Mouse (Mus musculus): ENCODE data around the gene Dis3l2. TPM values are rescaled to one million over a fixed set of nuclear protein-coding genes. Genes with fewer than 3 reads are reported as not detected.

The Dis3l2 gene
- polyA plus RNA-seq, 1 experiment from 2014 or later: 37.7 TPM

DNA sequence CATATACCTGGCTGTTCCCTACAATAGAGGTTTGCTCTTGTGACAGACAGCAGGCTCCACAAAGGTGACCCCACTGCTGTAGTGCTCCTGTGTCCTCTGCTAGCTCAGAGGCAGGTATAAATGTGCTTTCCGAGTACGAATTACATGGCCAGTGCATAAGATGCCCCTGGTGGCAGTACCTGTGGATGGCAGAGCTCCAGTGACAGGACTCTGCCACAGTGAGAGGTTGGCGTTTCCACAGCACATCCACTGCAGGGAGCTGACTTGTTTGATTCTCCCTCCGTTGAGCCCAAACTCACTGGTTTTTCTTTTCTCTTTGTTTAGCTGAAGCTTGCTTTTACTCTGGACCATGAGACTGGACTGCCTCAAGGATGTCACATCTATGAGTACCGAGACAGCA lies 317.1 kb downstream of the Dis3l2 start:
- Histone ChIP-seq H3K9me3 (ENCODE audit: control insufficient read depth, low read length) (no peaks in the 10 kb centered on the region), H3K4me3 (ENCODE audit: low read depth, low read length) (no peak overlapping the region), H3K27ac (ENCODE audit: low read depth, low read length) (no peak overlapping the region), H3K4me2 (ENCODE audit: low read depth) (no peak overlapping the region), H3K27me3 (ENCODE audit: control insufficient read depth, insufficient read depth, low read length) (no peaks in the 10 kb centered on the region), H3K9ac (ENCODE audit: low read length) (no peak overlapping the region), H3K4me1 (ENCODE audit: control insufficient read depth, insufficient read depth, low read length) (no peaks in the 10 kb centered on the region), H3K36me3 (ENCODE audit: control insufficient read depth, insufficient read depth, low read length) (no peaks in the 10 kb centered on the region)
- DNase-seq (ENCODE audit: low spot score) (no peak), ATAC-seq (ENCODE audit: insufficient read depth, low FRiP score, low TSS enrichment) (no peak)
- WGBS: 87% methylated on average over 5 of the region's 5 CpGs

DNA sequence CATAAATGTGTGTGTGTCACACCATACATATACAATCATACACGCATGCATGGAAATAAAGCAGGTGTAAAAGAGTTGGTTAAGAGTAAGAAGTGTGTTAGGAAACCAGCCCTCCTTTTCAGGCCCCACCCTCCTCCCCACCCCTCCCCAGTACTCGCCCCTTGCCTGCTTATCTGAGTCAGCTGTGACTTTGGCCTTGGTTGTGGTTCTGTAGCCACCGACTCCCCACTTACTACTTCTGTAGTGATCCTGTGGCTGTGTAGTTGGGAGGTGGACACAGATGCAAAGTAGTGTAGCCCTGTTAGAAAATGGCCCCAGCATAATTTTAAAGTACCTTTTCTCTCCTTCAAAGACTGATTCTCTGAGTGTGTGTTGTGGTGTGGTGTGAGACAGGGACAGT lies 318.0 kb downstream of the Dis3l2 start:
- Histone ChIP-seq H3K9me3 (ENCODE audit: control insufficient read depth, low read length) (no peaks in the 10 kb centered on the region), H3K4me1 (ENCODE audit: control insufficient read depth, insufficient read depth, low read length) (no peaks in the 10 kb centered on the region), H3K4me3 (ENCODE audit: low read depth, low read length) (no peak overlapping the region), H3K27ac (ENCODE audit: low read depth, low read length) (no peak overlapping the region), H3K36me3 (ENCODE audit: control insufficient read depth, insufficient read depth, low read length) (no peaks in the 10 kb centered on the region), H3K27me3 (ENCODE audit: control insufficient read depth, insufficient read depth, low read length) (no peaks in the 10 kb centered on the region), H3K9ac (ENCODE audit: low read length) (no peak overlapping the region), H3K4me2 (ENCODE audit: low read depth) (no peak overlapping the region)
- no peak for ATAC-seq (ENCODE audit: insufficient read depth, low FRiP score, low TSS enrichment)
- WGBS: 98% methylated on average over 3 of the region's 3 CpGs
- no peak for DNase-seq (ENCODE audit: low spot score)

DNA sequence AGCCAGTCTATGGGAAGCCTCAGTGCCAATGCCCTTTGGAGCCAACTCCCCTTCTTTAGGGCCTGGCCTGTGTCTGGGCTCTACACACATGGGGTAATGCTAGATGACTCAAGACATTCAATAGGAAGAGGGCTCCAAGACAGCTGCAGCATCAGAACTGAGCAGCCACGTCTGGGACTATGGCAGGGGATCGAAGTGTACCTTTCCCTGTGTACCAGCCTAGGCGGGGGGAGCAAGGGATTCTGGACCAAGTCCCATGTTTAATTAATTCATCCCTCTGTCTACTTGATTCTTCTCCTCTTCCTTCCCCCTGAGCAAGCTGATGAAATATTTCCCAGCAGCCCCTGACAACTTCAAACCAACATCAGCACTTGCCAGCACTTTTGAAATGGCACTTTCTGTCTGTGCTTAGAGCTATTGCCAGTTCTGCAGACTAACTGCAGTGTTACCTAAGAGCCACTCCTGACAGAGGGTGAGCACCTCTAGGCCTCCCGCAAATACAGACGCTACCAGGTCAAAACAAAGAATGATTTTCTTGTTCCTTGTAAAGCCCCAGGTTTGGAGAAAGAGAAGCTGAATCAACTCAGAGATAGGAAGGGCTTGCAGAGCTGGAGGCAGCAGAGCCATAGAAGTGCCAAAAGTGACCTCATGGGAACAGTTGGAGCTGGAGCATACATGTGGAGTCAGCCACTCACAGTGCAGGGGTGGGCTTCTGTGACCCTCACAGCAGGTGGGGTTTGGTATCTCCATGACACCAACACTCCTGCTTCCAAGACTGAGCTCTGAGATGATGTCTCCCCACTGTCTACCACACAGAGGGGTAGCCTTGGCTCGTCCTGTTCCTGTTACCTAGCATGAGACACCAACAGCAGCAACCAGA lies 319.9 kb downstream of the Dis3l2 start:
- Histone ChIP-seq H3K27me3 (ENCODE audit: control insufficient read depth, insufficient read depth, low read length) (no peaks in the 10 kb centered on the region), H3K4me2 (ENCODE audit: low read depth) (no peak overlapping the region), H3K36me3 (ENCODE audit: control insufficient read depth, insufficient read depth, low read length) (no peaks in the 10 kb centered on the region), H3K4me3 (ENCODE audit: low read depth, low read length) (no peak overlapping the region), H3K4me1 (ENCODE audit: control insufficient read depth, insufficient read depth, low read length) (no peaks in the 10 kb centered on the region), H3K9ac (ENCODE audit: low read length) (no peak overlapping the region), H3K27ac (ENCODE audit: low read depth, low read length) (no peak overlapping the region), H3K9me3 (ENCODE audit: control insufficient read depth, low read length) (no peaks in the 10 kb centered on the region)
- 86% methylated on average over 6 of the region's 6 CpGs for WGBS
- ATAC-seq (ENCODE audit: insufficient read depth, low FRiP score, low TSS enrichment): no peak
- no peak for DNase-seq (ENCODE audit: low spot score)

GRCm38 (mm10) chr1:87025021-87025420 lies 321.4 kb downstream of the Dis3l2 start:
- no peak overlapping the region for H3K27ac ChIP-seq (ENCODE audit: low read depth, low read length)
- H3K36me3 ChIP-seq (ENCODE audit: control insufficient read depth, insufficient read depth, low read length): no peaks in the 10 kb centered on the region
- H3K9ac ChIP-seq (ENCODE audit: low read length): no peak overlapping the region
- H3K27me3 ChIP-seq (ENCODE audit: control insufficient read depth, insufficient read depth, low read length): no peaks in the 10 kb centered on the region
- no peak for ATAC-seq (ENCODE audit: insufficient read depth, low FRiP score, low TSS enrichment)
- no peak for DNase-seq (ENCODE audit: low spot score)
- no peaks in the 10 kb centered on the region for H3K4me1 ChIP-seq (ENCODE audit: control insufficient read depth, insufficient read depth, low read length)
- 94% methylated on average over 1 of the region's 1 CpGs for WGBS
- no peak overlapping the region for H3K4me2 ChIP-seq (ENCODE audit: low read depth)
- H3K9me3 ChIP-seq (ENCODE audit: control insufficient read depth, low read length): no peaks in the 10 kb centered on the region
- H3K4me3 ChIP-seq (ENCODE audit: low read depth, low read length): no peak overlapping the region

DNA sequence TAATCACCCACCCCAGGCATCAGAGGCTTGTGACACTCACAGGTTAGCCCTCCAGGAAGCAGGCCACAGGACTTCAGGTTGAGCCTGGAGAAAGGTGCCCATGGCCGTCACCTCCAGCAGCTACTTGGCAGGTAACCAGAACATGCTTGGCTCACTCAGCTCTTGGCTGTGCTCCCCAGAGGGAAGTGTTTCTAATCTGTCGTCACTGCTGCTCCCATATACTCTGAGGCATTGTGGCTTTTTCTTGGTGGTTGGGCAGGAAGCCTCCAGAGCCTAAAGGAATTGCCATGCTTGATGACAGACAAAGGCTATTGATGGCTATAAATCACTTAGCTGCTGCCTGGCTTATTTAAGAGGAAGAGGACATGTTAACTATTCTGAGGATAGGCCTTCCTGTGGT lies 325.2 kb downstream of the Dis3l2 start:
- H3K9ac ChIP-seq (ENCODE audit: low read length): no peak overlapping the region
- no peak for DNase-seq (ENCODE audit: low spot score)
- H3K4me1 ChIP-seq (ENCODE audit: control insufficient read depth, insufficient read depth, low read length): no peaks in the 10 kb centered on the region; the same call in 1 of the 2 replicates
- no peak overlapping the region for H3K4me3 ChIP-seq (ENCODE audit: low read depth, low read length)
- H3K27me3 ChIP-seq (ENCODE audit: control insufficient read depth, insufficient read depth, low read length): no peaks in the 10 kb centered on the region
- 52% methylated on average over 2 of the region's 2 CpGs for WGBS
- H3K4me2 ChIP-seq (ENCODE audit: low read depth): no peak overlapping the region
- no peak for ATAC-seq (ENCODE audit: insufficient read depth, low FRiP score, low TSS enrichment)
- no peaks in the 10 kb centered on the region for H3K36me3 ChIP-seq (ENCODE audit: control insufficient read depth, insufficient read depth, low read length)
- no peak overlapping the region for H3K27ac ChIP-seq (ENCODE audit: low read depth, low read length)
- H3K9me3 ChIP-seq (ENCODE audit: control insufficient read depth, low read length): no peaks in the 10 kb centered on the region

DNA sequence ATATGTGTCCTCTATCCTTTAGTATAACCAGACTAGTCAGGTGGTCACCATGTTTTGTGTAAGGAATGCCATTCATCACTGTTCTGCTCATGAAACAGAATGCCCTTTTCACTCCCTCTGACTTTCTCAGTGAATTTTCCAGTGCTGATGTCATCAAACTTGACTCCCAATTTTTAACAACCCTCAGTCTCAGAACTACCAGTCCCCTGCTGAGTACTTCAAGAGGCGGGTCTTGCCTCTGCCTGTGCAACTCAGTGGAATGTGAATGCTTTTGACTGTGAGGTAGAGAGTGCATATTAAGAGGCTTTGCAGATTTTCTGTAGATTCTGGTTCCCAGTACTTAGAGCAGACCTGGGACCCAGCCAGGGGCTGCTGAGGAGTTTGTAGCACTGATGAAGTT lies 327.0 kb downstream of the Dis3l2 start:
- Histone ChIP-seq H3K36me3 (ENCODE audit: control insufficient read depth, insufficient read depth, low read length) (no peaks in the 10 kb centered on the region), H3K4me3 (ENCODE audit: low read depth, low read length) (no peak overlapping the region), H3K9ac (ENCODE audit: low read length) (no peak overlapping the region), H3K27ac (ENCODE audit: low read depth, low read length) (0 out of 2 replicates have a peak overlapping the region, but pooled peaks have one; percentile 21), H3K4me2 (ENCODE audit: low read depth) (no peak overlapping the region), H3K4me1 (ENCODE audit: control insufficient read depth, insufficient read depth, low read length) (peaks cover 8% of the 10 kb centered on the region), H3K9me3 (ENCODE audit: control insufficient read depth, low read length) (no peaks in the 10 kb centered on the region), H3K27me3 (ENCODE audit: control insufficient read depth, insufficient read depth, low read length) (no peaks in the 10 kb centered on the region)
- WGBS: 57% methylated on average over 1 of the region's 1 CpGs
- no peak for DNase-seq (ENCODE audit: low spot score)
- ATAC-seq (ENCODE audit: insufficient read depth, low FRiP score, low TSS enrichment): no peak

- H3K4me3 ChIP-seq (ENCODE audit: low read depth, low read length): no peak overlapping the region
- no peak overlapping the region for H3K4me2 ChIP-seq (ENCODE audit: low read depth)
- H3K4me1 ChIP-seq (ENCODE audit: control insufficient read depth, insufficient read depth, low read length): peaks cover 18% of the 10 kb centered on the region
- 79% methylated on average over 7 of the region's 7 CpGs for WGBS
- ATAC-seq (ENCODE audit: insufficient read depth, low FRiP score, low TSS enrichment): no peak
- no peaks in the 10 kb centered on the region for H3K9me3 ChIP-seq (ENCODE audit: control insufficient read depth, low read length)
- H3K36me3 ChIP-seq (ENCODE audit: control insufficient read depth, insufficient read depth, low read length): no peaks in the 10 kb centered on the region
- H3K27me3 ChIP-seq (ENCODE audit: control insufficient read depth, insufficient read depth, low read length): no peaks in the 10 kb centered on the region
- no peak for DNase-seq (ENCODE audit: low spot score)
- H3K9ac ChIP-seq (ENCODE audit: low read length): no peak overlapping the region
- H3K27ac ChIP-seq (ENCODE audit: low read depth, low read length): no peak overlapping the region
Measured at GRCm38 (mm10) chr1:87032466-87032865, 328.9 kb downstream of the Dis3l2 start.

- Histone ChIP-seq H3K4me3 (ENCODE audit: low read depth, low read length) (no peak overlapping the region), H3K36me3 (ENCODE audit: control insufficient read depth, insufficient read depth, low read length) (no peaks in the 10 kb centered on the region), H3K4me1 (ENCODE audit: control insufficient read depth, insufficient read depth, low read length) (peaks cover 19% of the 10 kb centered on the region), H3K27ac (ENCODE audit: low read depth, low read length) (peak overlapping the region; percentile 49), H3K9me3 (ENCODE audit: control insufficient read depth, low read length) (no peaks in the 10 kb centered on the region), H3K4me2 (ENCODE audit: low read depth) (no peak overlapping the region), H3K27me3 (ENCODE audit: control insufficient read depth, insufficient read depth, low read length) (no peaks in the 10 kb centered on the region), H3K9ac (ENCODE audit: low read length) (peak overlapping the region; percentile 30)
- WGBS: 5% methylated on average over 4 of the region's 4 CpGs
- ATAC-seq (ENCODE audit: insufficient read depth, low FRiP score, low TSS enrichment): peak; percentile 78
- DNase-seq (ENCODE audit: low spot score): peak; percentile 68
Measured at GRCm38 (mm10) chr1:87035532-87036161, 332.0 kb downstream of the Dis3l2 start.

DNA sequence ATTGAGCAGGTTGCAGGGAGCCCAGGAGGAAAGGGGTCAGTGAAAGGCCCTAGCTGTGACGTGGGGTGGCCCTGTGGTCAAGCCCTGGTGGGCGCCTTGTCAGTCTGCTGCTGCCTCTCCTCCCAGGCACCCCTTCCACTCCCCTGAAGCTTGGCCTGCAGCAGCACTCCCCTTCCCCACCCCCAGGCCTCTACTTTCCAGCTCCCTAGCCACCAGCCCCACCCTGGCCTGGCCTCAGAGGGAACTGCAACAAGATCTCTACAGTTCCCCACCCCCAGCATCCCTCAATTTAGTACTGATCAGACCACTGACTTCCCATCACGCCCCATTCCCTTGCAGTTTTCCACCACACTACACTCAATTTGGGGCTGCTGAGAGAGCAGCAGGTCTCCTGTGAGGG lies 332.7 kb downstream of the Dis3l2 start:
- peak overlapping the region; percentile 49 for H3K27ac ChIP-seq (ENCODE audit: low read depth, low read length)
- no peak overlapping the region for H3K4me2 ChIP-seq (ENCODE audit: low read depth)
- ATAC-seq (ENCODE audit: insufficient read depth, low FRiP score, low TSS enrichment) (no peak), DNase-seq (ENCODE audit: low spot score) (peak; percentile 35)
- H3K9ac ChIP-seq (ENCODE audit: low read length): peak overlapping the region; percentile 30
- H3K4me1 ChIP-seq (ENCODE audit: control insufficient read depth, insufficient read depth, low read length): peaks cover 21% of the 10 kb centered on the region
- no peaks in the 10 kb centered on the region for H3K36me3 ChIP-seq (ENCODE audit: control insufficient read depth, insufficient read depth, low read length)
- H3K27me3 ChIP-seq (ENCODE audit: control insufficient read depth, insufficient read depth, low read length): no peaks in the 10 kb centered on the region
- no peak overlapping the region for H3K4me3 ChIP-seq (ENCODE audit: low read depth, low read length)
- H3K9me3 ChIP-seq (ENCODE audit: control insufficient read depth, low read length): no peaks in the 10 kb centered on the region
- WGBS: 60% methylated on average over 3 of the region's 3 CpGs
